Mouse (Mus musculus): ENCODE data around the gene Gucy1b2.

DNA sequence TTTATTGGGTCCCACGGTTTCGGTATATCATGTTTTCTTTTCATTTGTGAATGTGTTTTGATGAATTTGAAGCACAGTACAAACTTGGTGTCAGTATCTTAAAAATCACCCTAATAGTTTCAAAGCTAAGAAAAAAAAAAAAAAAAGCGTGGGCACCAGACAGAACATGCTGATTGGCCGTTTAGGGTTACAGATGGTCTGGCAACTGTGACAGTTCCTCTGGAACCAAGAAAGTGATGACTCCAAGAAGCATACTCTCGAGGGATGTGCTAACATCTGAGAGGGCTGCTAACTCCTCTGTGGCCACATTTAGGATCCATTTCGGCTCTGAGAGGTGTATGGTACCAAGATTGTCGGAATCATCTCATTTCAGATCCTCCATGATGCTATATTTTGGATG is 100.9 kb downstream of the Gucy1b2 start:
- no peak for TF ChIP-seq CTCF (IDR thresholded peaks at IDR 0.05; ENCODE audit: insufficient read depth, low read depth, low read length)
- no peak for TF ChIP-seq POLR2A (IDR thresholded peaks at IDR 0.05; ENCODE audit: insufficient read depth, low read depth, low read length)

Data from olfactory bulb, adult 2 months (tissue).